Mouse (Mus musculus) lung, postnatal 0 days (tissue): ENCODE results near the gene Shcbp1. TPM values are rescaled to one million over a fixed set of nuclear protein-coding genes. Genes with fewer than 3 reads are reported as not detected.
A peak's percentile ranks its signal among the peaks of the same experiment; 100 is the strongest.
"Not testable (repeated sequence)": the region's sequence is repeated elsewhere in the genome, so short reads cannot be mapped to it uniquely, and the experiment has no call there.

Experiments
- ATAC-seq: fragments of 200-750 bp; cut with Nextera tagmentation; 2 replicates; pipeline ENCODE4 v1.8.0; 2017; ENCODE audit warnings: moderate library complexity
- DNase-seq: peaks from one replicate; pipeline ENCODE4 v3.0.0-alpha.2; 2016; ENCODE audit warnings: low spot score
- H3K27ac ChIP-seq: fragments of 300-500 bp; sonication (generic); 2 replicates; pipeline ENCODE4 v1.5.1; 2014; ENCODE audit warnings: antibody characterized with exemption, mild to moderate bottlenecking, low read length, mixed read lengths
- H3K27me3 ChIP-seq: fragments of 300-500 bp; sonication (generic); replicated peaks from 2 replicates; pipeline ENCODE4 v1.6.1; 2014; ENCODE audit warnings: low read length, mixed read lengths; ENCODE audit not compliant: insufficient read depth
- H3K36me3 ChIP-seq: fragments of 300-500 bp; sonication (generic); 2 replicates; pipeline ENCODE4 v1.6.1; 2014; ENCODE audit warnings: low read length, mixed read lengths; ENCODE audit not compliant: insufficient read depth
- H3K4me1 ChIP-seq: fragments of 300-500 bp; sonication (generic); 2 replicates; pipeline ENCODE4 v1.6.1; 2014; ENCODE audit warnings: antibody characterized with exemption, low read depth, low read length, mixed read lengths; ENCODE audit not compliant: insufficient read depth
- H3K4me2 ChIP-seq: fragments of 300-500 bp; sonication (generic); replicated peaks from 2 replicates; pipeline ENCODE4 v1.6.1; 2014; ENCODE audit warnings: low read depth, mild to moderate bottlenecking, low read length, moderate library complexity, mixed read lengths
- H3K4me3 ChIP-seq: fragments of 300-500 bp; sonication (generic); 2 replicates; pipeline ENCODE4 v1.5.1; 2014; ENCODE audit warnings: low read depth, low read length
- H3K9ac ChIP-seq: fragments of 300-500 bp; sonication (generic); replicated peaks from 2 replicates; pipeline ENCODE4 v1.6.1; 2014; ENCODE audit warnings: low read depth, mild to moderate bottlenecking
- H3K9me3 ChIP-seq: fragments of 300-500 bp; sonication (generic); 2 replicates; pipeline ENCODE4 v1.6.1; 2016; ENCODE audit warnings: low read length, mixed read lengths
- CTCF ChIP-seq: IDR thresholded peaks from 2 replicates; pipeline ENCODE4 v1.5.1; 2016; ENCODE audit warnings: antibody characterized with exemption, mild to moderate bottlenecking
- EP300 ChIP-seq: IDR thresholded peaks from 2 replicates; pipeline ENCODE4 v1.6.1; 2016; ENCODE audit warnings: antibody characterized with exemption, mild to moderate bottlenecking, control low read depth
- WGBS: fragments of 180-500 bp; shearing (Covaris S2); extraction: QIAGEN DNeasy Blood & Tissue Kit; methylation state at CpG from one replicate; pipeline ENCODE4 v1.1.7; 2014; 5-methylcytosine and 5-hydroxymethylcytosine counted together
- polyA plus RNA-seq: library from polyadenylated mRNA; unstranded; fragments of >200 nt; fragmentation: Nextera tagmentation; extraction: Ambion mirVana; gene quantifications from 2 replicates; pipeline ENCODE4 v1.2.1, GENCODE M21; 2015

Shcbp1 gene
- polyA plus RNA-seq, 1 experiment from 2014 or later: 3.0 TPM

DNA sequence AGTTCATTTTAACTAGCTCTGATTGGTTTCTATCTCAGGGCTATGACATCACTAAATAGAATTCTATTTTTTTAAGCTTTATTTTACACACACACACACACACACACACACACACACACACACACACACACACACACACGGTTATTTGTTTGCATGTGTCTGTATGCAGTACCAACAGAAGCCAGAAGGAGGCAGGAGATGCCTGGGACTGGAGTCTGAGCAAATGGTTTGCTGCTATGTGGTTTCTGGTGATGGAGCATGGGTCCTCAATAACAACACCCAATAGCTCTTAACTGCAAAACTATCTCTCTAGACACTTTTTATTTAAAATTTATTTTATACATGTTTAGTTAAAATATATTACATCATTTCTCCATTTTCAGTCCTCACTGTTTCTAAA, 48.4 kb downstream of the Shcbp1 start:
- Histone ChIP-seq H3K36me3 (no peaks in the 10 kb centered on the region), H3K4me1 (no peaks in the 10 kb centered on the region), H3K9me3 (no peaks in the 10 kb centered on the region), H3K27me3 (no peaks in the 10 kb centered on the region), H3K4me2 (no peak overlapping the region), H3K27ac (no peak overlapping the region), H3K9ac (no peak overlapping the region), H3K4me3 (no peak overlapping the region)
- DNase-seq (no peak), ATAC-seq (no peak)
- TF ChIP-seq CTCF (peak; percentile 38), EP300 (no peak)
- 44% methylated on average over 1 of the region's 1 CpGs for WGBS

GRCm38 (mm10) chr8:4715546-4715945, 63.8 kb downstream of the Shcbp1 start:
- Histone ChIP-seq H3K27me3 (no peaks in the 10 kb centered on the region), H3K4me3 (no peak overlapping the region), H3K4me2 (no peak overlapping the region), H3K4me1 (no peaks in the 10 kb centered on the region), H3K36me3 (no peaks in the 10 kb centered on the region), H3K27ac (no peak overlapping the region), H3K9me3 (no peaks in the 10 kb centered on the region), H3K9ac (no peak overlapping the region)
- DNase-seq (no peak), ATAC-seq (no peak)
- TF ChIP-seq EP300 (no peak), CTCF (no peak)
- 54% methylated on average over 2 of the region's 2 CpGs for WGBS

GRCm38 (mm10) chr8:4708346-4708745, 71.0 kb downstream of the Shcbp1 start:
- not testable (repeated sequence) for H3K27ac ChIP-seq, H3K36me3 ChIP-seq, H3K4me1 ChIP-seq, H3K4me2 ChIP-seq, H3K9me3 ChIP-seq, H3K27me3 ChIP-seq, DNase-seq, H3K9ac ChIP-seq, H3K4me3 ChIP-seq, ATAC-seq
- WGBS: 67% methylated on average over 5 of the region's 5 CpGs

GRCm38 (mm10) chr8:4707916-4708315, 71.5 kb downstream of the Shcbp1 start:
- H3K27me3 ChIP-seq, H3K4me1 ChIP-seq, H3K4me3 ChIP-seq, DNase-seq, H3K9ac ChIP-seq, H3K4me2 ChIP-seq, H3K27ac ChIP-seq, H3K9me3 ChIP-seq, ATAC-seq, H3K36me3 ChIP-seq: not testable (repeated sequence)
- WGBS: 75% methylated on average over 7 of the region's 7 CpGs

DNA sequence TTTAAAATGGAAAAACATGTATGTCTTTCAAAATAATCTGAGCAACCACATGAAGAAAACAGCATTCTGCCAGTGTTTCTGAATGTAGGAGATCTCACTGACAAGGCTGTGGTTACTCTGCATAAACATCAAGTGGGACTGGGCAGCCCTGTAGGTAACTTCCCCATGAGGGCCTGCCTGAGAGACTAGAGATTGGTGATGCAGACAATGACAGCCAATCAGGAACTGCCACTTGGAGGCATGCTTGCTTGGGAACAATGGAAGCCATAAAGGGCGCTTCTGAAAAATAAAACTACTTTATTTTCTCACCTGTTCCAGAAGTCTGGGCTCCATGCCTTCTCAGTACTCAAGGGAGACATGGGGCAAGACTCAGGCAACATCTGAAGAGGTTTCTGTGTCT, 87.7 kb downstream of the Shcbp1 start:
- no peak for DNase-seq
- Histone ChIP-seq H3K36me3 (no peaks in the 10 kb centered on the region), H3K4me3 (no peak overlapping the region), H3K27ac (no peak overlapping the region), H3K9me3 (no peaks in the 10 kb centered on the region), H3K4me1 (no peaks in the 10 kb centered on the region), H3K4me2 (no peak overlapping the region), H3K9ac (no peak overlapping the region), H3K27me3 (no peaks in the 10 kb centered on the region)
- 30% methylated on average over 1 of the region's 1 CpGs for WGBS
- TF ChIP-seq EP300 (no peak), CTCF (no peak)
- ATAC-seq: no peak

Other genes with a start within 250 kb of the Shcbp1 start
- 9.3 and 9.6 TPM in 2 replicates for gene Zfp958, start 166.4 kb downstream of the Shcbp1 start, polyA plus RNA-seq